Mouse (Mus musculus): Measurements from ENCODE around the gene Gm11639.
"Not testable (repeated sequence)": the region's sequence is repeated elsewhere in the genome, so short reads cannot be mapped to it uniquely, and the experiment has no call there.

Gene Gm11639

DNA sequence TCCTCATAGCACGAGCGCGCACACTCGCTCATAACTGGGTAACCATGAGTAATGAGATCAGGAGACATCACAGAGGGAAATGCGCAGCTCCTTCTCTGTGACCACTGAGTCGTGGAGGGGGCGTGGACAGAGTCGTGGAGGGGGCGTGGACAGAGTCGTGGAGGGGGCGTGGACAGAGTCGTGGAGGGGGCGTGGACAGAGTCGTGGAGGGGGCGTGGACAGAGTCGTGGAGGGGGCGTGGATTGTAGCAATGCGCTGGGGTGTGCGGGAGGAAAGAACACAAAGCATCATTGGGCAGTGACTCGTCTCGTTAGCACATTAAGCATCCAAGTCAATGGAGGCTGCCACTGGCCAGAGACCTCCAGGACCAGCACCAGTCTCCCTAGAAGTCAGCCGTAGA, 426.9 kb downstream of the Gm11639 start:
- DNase-seq (ENCODE audit: low spot score in 2 of 2), result not testable (repeated sequence)

DNA sequence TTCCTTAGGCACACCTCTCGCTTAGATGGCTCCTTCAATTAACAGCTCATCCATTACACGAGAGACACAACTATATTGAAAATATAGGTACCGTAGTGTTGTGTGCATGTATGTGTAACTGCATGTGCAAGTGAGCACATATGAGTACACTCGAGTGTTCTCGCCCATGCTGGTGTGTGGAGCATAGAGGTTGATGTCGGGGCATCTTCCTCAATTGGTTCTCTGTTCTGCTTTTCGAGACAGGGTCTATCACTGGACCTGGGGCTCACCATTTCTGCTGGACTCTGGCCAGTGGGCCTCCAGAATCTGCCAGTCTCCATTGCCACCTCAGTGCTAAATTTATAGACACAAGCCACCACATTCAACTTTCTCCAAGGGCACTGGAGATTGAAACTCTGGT, 432.3 kb downstream of the Gm11639 start:
- no peak for DNase-seq (ENCODE audit: low spot score in 2 of 2)

DNA sequence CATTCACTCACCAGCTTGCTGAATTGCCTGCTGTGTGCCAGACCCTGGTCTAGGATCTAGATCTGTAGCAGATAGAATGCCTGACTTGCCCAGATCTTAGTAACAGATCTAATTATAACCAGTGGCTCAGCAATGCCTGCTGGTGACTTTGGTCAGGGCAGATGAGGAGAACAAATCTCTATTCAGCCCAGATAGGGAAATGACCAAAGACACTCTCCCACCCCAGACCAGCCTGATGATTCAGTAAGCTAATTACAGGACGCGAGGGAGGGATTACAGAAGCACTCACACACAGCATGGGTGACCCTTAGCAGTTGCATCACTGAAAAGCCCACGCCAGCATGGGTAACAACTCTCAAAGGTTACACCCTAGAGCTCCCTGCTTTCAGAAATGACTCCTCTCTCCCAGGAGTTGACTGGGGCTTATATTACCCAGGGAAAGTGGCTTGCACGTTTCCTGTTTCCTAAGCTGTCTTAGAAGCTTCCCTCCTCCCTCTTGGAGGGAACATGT, 435.1 kb downstream of the Gm11639 start:
- no peak for DNase-seq (ENCODE audit: low spot score in 2 of 2)

DNA sequence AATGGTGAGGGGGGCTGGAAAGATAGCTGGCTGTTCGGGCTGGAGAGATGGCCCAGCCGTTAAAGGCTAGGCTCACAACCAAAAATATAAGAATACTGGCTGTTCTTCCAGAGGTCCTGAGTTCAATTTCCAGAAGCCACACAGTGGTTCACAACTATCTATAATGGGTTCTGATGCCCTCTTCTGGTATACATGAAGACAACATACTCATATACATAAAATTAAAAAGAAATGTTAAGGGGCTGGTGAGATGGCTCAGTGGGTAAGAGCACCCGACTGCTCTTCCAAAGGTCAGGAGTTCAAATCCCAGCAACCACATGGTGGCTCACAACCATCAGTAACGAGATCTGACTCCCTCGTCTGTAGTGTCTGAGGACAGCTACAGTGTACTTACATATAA, 436.3 kb downstream of the Gm11639 start:
- DNase-seq (ENCODE audit: low spot score in 2 of 2), result not testable (repeated sequence)

DNA sequence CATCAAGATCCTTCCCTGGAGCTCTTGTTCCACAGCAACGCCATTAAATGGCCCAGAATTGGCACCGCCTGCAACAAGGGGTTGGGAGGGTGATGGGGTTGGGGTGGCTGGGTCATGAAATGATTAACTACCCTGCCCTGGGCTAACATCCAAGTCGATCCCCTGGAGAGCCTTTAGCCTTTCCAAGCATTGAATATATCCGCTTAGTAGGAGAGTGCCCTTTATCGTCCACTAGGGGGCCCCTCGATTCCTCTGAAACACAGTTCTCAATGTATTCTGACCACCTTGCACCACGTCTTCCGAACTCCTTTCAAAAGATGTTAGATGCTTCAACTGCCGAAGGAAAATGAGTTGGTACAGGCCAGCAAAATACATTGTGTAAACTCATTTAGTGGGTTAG, 438.5 kb downstream of the Gm11639 start:
- peak in 1 of 2 experiments; percentile 42 for DNase-seq (ENCODE audit: low spot score in 2 of 2)

DNA sequence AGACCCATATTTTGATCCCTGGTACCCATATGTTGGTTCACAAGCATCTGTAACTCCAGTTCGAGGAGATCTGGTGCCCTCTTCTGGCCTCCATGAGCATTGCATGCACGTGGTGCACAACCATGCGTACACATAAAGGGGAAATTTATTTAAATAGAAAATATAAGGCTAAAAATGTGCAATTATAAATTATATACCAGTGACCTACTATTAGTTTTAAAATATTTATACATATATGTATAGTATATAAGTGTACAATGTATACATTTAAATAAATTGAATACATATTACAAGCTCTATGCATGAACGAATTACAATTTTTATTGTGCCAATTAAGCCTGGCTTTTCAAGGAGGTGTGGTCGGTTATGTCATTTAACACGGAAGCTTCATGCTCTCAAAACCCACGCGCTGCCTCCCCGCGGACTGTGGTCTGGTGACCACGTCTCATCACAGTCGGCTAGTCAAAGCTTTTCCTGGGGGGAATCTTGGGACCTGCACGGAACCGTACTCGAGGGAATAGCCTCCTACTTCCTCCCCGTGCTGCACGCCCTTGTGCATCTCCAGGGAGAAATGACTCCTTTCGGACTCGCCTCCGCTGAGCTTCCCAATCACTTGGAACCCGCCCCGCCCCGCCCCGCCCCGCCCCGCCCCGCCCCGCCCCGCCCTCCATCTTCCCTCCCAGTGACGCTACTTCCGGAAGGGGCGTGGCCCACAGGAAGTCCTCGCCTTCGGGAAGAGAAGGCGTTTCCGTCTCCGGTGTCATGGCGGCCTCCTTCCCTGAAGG, 440.4 kb downstream of the Gm11639 start, which contains the start of gene Mettl2:
TSS of gene Mettl2 (plus strand) at position 691 of the 785 bp plus-strand sequence.
- DNase-seq (ENCODE audit: low spot score in 2 of 2), result peak; percentile 92

DNA sequence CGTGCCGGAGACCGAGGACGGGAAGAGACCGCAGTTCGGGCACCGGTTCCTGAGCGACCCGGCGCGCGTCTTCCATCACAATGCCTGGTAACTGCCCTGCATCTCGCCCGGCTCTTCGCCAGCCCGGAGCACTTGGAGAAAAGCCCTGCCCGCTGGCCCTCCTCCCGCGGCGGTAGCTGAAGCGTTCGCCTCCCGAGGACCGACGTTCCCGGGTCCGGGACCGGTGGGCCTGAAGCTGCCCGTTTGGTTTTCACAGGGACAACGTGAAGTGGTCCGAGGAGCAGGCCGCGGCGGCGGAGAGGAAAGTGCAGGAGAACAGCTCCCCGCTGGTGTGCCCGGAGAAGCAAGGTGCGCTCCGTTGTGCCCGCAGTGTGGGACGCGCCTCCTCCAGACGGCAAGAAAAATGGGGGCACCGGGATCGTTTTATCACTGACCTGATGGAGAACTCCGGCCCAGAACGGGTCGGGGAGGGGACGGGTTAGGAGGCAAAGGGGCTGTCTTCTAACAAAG, 441.1 kb downstream of the Gm11639 start:
- DNase-seq (ENCODE audit: low spot score in 2 of 2), result peak in 1 of 2 experiments; percentile 42

DNA sequence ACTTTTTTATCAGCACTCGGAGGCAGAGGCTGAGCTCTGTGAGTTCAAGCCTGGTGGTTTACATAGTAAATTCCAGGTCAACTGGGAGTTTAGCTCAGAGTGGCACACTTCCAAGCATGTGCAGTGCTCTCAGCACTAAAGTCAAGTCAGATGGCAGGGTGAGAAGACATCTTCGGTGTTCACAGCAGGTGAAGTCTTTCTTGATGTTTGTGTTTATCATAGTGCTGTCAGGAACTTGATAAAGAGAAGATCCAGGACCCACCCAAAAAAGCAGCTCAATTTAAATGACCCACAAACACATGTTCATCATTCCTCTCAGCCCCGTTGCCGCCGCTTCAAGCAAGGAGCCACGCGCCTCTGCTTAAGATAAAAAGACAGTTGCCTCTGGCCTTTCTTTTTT, 450.2 kb downstream of the Gm11639 start:
- no peak for DNase-seq (ENCODE audit: low spot score in 2 of 2)

DNA sequence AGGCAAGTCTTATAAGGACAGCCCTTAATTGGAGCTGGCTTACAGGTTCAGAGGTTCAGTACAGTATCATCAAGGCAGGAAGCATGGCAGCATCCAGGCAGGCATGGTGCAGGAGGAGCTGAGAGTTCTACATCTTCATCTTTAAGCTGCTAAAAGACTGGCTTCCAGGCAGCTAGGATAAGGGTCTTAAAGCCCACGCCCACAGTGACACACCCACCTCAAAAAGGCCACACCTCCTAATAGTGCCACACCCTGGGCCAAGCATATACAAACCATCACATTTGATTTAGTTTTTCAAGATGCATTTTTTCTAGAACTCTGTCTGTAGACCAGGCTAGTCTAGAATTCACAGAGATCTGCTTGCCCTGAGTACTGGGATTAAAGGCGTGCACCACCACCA, 451.7 kb downstream of the Gm11639 start:
- DNase-seq (ENCODE audit: low spot score in 2 of 2), result not testable (repeated sequence)

DNA sequence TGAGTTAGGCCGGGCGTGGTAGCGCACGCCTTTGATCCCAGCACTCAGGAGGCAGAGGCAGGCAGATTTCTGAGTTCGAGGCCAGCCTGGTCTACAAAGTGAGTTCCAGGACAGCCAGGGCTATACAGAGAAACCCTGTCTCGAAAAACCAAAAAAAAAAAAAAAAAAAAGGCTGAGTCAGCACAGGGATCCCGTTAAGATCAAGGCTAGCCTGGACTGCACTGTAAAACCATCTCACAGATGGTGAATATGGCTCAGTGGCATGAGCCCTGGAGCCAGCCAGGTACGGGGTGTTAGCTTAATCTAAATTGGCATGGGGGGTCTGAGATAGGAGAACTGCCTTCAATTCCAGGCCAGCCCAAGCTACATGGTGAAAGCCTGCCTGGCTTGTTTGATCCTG, 455.0 kb downstream of the Gm11639 start:
- not testable (repeated sequence) for DNase-seq (ENCODE audit: low spot score in 2 of 2)

DNA sequence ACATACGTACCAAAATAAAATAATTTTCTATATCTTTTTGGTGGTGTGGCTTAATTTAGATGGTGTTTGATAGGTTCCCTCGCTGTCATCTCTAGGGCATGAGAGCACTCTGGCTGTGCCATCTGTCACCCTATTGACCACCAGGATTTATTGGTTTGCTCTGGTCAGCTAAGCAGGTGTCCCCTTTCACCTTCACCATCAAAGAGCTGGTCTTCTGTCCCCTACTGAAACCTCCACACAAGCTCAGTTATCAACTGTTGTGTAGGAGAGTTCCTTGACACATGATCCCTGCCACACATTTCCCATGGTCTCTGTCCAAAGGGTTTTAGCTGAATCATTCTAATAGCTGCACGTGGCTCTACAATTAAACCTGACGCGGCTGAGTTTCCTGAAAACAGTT, 455.6 kb downstream of the Gm11639 start:
- no peak for DNase-seq (ENCODE audit: low spot score in 2 of 2)

DNA sequence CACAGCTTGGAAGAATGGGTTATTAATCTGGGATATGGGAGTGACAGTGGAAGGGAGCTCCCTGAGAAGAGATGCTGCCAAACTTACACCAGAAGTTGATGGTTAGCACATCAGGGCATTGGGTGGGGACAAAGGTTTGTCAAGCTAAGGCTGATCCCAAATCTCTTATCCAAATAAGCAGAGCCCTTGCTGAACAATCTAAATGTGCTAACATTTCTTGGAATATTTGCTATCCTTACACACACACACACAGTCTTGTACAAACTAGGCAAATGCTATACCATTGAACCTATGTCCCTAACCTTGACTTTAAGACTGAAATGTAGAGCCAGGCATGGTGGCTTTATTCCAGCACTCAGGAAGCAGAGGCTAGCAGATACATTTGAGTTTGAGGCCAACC, 458.1 kb downstream of the Gm11639 start:
- DNase-seq (ENCODE audit: low spot score in 2 of 2), result no peak

DNA sequence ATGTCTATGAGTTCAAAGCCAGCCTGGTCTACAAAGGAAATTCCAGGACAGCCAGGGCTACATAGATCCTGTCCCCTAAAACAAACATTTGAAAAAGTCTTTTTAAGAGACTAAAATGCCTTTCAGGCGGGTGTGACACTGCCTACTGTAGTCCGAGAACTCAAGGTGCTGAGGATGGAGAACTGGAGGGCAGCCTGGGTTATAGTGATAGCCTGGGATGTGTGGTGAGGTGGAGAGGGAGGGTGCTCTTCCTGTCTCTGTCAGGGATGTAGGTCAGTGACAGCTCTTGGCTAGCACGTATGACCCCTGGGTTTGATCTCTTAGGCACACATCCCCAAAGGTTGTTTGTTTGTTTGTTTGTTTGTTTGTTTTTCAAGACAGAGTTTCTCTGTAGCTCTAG, 458.6 kb downstream of the Gm11639 start:
- no peak for DNase-seq (ENCODE audit: low spot score in 2 of 2)

DNA sequence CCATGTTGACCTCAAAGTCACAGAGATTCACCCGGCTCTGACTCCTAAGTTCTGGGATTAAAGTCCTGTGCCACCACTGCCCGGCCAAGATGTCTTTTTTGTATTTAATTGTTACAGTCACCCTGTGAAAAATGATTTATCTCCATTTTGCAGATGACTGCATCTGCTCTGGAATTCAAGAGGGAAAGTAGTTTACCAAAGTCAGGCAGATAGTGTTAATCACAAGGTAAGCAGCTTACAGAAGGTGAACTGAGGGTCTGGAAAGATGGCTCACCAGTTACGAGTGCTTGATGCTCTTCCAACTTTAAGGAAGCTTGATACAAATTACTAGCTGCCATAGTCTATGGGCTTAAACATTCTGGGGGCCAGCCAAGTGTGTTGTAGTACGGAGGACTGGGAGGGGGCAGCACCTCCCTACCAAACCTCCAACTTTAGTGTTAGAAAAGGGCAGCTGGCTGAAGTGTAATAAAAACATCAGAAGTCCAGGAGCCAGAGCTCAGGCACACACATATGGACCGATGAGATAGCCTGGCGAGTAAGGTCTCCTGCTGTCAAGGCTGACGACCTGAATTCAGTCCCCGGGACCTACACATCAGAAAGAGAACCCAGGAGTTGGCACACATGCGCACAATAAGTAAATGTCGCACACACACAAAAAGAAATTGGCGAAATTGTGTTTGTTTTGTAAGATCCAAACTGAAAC, 459.2 kb downstream of the Gm11639 start:
- no peak for DNase-seq (ENCODE audit: low spot score in 2 of 2)

DNA sequence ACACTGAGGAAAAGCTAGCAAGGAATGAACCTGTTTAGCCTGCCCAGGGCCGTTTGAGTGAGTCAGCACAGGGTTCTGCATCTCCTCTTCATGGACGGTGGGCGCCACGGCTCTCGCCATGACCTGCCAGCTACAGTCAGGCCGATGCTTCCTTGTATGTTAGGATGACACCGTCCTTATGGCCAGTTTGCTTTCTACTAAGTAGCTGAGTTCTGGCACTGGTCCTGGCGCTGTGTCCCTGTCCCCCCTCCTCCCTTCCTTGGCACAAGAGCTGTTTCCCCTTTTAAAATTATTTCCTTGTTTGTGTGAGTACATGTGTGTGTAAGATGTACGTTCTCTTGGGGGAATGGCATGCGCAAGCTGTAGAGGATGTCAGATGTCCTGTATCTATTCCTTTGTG, 459.7 kb downstream of the Gm11639 start:
- no peak for DNase-seq (ENCODE audit: low spot score in 2 of 2)

DNA sequence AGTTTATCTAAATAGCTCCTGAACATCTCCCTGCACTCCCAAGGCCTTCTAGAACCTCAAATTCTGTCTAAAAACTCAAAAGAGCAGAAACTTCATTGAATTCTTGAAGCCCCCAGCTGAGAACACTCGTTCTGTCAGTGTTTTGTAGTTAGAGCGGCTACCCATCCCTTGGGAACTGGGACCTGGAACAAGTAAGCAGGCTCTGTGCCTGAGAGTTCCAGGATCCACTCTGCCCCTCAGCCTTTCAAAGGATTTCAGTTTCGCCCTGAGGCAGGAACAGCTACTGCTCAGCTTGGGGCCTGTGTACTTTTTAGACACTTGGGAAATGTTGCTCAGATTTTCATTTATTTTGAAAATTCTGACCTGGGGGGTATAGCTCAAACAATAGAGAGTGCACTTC, 461.1 kb downstream of the Gm11639 start, which contains the start of gene Gm10842:
TSS of gene Gm10842 (plus strand) at position 301 of the 400 bp plus-strand sequence.
- DNase-seq (ENCODE audit: low spot score in 2 of 2), result no peak

DNA sequence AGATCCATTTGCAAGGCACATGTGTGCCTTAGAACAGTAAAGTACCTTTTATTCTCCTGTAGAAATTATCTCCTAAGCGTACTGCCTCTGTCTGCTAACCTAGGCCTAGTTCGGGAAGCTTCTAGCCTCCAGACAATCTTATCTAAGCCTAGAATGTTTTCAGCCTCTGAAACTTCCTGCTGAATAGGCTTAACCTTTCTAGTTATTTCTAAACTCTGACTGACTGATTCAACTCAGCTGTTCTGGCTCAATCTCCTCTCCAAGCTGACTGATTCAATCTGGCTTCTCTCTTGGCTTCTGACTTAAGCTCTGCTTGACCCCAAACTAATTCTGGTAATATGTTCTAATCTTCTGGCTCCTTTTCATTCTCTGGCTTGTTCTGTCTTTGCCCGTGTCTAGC, 463.8 kb downstream of the Gm11639 start:
- no peak for DNase-seq (ENCODE audit: low spot score in 2 of 2)

DNA sequence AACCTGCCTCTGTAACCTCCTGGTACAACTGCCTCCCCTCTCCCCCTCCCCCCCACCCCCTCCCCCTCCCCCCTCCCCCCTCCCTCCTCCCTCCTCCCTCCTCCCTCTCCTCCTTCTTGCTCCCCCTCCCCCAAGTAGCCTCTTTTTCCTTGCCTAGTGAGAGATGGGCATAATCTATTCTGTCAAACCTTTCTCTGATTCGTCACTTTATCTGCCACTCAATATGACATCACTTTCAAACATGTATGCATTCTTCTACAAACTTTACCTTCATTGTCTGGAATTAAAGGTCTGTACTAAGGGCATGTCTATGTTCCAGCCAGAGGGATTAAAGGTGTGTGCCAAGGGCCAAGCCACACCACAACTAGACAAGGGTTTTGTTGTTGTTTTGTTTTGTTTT, 464.3 kb downstream of the Gm11639 start:
- DNase-seq (ENCODE audit: low spot score in 2 of 2), result no peak

DNA sequence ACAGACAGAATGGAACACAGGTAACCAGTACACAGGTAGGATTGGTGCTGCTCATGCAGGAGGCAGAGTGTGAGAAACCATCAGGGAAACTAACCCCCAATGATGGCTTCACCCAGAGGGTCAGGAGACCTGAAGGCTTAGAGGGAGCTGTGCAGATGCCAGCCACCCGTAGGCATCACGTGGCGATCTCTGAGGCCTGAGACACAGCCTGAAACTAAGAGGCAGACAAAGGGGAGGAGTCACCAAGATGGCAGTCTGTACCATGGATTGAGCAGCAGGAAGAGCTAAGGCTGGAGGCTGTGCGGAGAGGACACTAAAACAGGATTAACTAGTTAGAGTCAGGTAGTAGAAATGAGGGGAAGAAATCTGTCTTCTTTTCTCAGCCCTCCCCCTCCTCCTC, 465.2 kb downstream of the Gm11639 start:
- DNase-seq (ENCODE audit: low spot score in 2 of 2), result no peak

DNA sequence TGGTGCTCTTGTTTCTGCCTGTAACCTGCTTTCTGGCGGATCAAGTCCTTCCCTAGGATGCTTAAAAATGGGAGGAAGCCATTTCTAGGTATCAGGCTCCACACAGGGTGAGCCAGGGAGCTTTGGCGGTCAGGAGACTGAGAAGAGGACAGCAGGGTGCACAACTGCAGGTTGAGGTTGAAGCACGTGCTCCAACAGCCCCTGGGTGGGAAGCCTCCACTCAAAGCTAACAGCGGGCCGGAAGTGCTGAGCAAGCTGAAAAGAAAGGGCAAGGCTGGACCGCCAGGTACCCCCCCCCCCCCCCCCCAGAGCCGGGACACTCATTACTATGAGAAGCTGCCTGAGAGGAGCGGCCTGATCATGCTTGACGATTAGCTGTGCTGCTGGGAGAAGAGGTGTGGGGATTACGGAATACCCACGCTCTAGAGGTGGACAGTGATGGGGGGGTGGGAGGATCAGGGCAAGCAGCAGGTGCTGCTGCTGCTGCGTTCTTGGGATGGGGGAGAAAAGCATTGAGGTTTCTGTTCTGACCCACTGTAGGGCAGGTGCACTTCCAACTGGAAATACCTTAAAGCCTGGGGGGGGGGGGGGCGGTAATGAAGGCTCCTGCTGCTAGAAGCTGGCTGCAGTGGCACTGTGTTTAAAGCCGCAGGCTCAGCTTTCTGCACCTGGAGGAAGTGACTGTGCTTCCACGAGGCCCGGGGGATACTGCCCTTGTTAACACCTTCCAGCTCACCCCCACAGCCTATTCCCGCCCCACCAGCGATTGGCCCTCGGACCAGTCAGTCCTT, 465.9 kb downstream of the Gm11639 start:
- DNase-seq (ENCODE audit: low spot score in 2 of 2), result no peak

DNA sequence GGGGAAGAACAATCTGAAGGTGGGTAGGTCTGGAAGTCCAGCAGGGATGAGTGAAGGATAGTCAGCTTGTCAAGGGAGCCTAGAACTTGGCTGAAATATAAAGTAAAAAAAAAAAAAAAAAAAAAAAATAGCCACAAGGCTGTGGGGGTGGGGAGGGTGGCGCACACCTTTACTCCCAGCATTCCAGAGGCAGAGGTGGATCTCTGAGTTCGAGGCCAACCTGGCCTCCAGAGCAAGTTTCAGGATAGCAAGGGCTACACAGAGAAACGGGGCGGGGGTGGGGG, 466.5 kb downstream of the Gm11639 start:
- DNase-seq (ENCODE audit: low spot score in 2 of 2), result no peak

DNA sequence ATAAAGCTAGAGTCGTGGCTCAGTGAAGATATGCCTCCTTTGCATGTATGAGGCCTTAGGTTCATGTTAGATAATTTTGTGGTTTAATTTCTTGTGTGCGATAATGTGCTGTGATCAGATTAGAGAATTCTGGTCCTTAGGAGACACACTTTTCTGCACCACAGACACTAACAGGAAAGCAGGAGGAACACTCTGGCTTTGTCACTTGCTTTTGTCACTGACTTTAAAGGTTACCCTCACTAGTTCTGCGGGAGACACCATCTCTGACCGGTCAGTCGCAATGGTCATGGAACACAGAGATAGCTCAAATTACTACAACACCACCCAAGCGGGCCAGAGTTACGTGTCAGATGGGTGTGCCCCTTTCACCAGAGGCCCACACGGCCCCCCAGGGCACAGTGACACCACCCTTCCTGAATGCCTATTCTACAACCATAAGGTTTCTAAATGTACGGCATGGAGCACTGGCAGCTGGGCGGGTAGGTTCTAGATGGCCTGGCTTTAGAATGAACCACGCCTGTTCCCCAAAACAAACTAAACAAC, 466.9 kb downstream of the Gm11639 start:
- no peak for DNase-seq (ENCODE audit: low spot score in 2 of 2)

Measured in right cerebral cortex, postnatal 10 days (tissue).